Mouse (Mus musculus): ENCODE measurements around the gene Cdpf1. TPM values are rescaled to one million over a fixed set of nuclear protein-coding genes. Genes with fewer than 3 reads are reported as not detected.

Gene Cdpf1
- 10 to 100 TPM; 34.0 to 43.9 TPM for total RNA-seq (2021)
- long read RNA-seq, experiment 1, transcript Cdpf1-201 (5 exons, 997 nt) = major isoform, 20 of 47 reads
- long read RNA-seq, experiment 1, transcript Cdpf1-204 (5 exons, 761 nt) = minor isoform, 6 of 47 reads
- long read RNA-seq, experiment 1, transcript Cdpf1-205 (4 exons, 566 nt) = minor isoform, 5 of 47 reads
- long read RNA-seq, experiment 1, partial matches to known transcripts = 3 of 47 reads
- long read RNA-seq, experiment 1, other reads (novel, unspliced or antisense) = 8 of 47 reads
- long read RNA-seq, experiment 2, transcript Cdpf1-201 (5 exons, 997 nt) = major isoform, 14 of 26 reads
- long read RNA-seq, experiment 2, partial matches to known transcripts = 1 of 26 reads
- long read RNA-seq, experiment 2, other reads (novel, unspliced or antisense) = 3 of 26 reads

DNA sequence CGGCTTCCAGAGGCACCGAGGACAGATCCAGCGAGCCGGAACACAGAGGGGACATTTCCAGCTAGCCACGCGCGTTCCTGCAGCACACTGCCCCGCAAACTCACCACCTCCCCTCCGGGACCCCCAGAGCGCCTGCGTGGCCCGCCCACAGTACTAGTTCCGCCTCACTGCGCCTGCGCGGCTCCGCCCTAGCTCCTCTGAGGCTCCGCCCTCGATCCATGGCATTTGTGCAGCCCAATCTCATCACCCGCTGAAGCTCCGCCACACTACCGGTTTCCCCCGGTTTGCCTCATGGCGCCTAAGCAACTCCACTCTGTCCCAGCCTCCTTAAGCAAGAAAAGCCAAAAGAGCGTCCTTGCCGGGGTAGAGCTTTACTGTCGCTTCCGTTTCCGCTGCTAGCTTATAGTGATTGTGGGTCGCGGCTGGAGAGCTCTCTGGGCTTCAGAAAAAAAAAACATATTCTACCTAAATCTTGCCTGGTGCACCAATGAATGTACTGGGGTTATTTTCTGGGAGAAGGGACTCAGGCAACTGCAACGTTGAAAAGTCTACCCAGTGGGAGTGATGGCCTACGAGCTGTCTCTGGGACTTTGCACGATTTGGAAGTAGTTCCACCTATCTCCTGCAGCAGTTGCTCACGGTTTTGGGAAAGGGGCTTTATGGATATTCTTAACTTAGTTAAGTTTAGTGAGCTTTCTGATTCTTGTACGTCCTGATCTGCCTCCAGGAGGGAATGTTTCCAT, at the start of gene Cdpf1:
Gene Cdpf1 (minus strand): TSS at position 163 of the 743 bp plus-strand sequence.
- DNase-seq = peak; percentile 97

DNA sequence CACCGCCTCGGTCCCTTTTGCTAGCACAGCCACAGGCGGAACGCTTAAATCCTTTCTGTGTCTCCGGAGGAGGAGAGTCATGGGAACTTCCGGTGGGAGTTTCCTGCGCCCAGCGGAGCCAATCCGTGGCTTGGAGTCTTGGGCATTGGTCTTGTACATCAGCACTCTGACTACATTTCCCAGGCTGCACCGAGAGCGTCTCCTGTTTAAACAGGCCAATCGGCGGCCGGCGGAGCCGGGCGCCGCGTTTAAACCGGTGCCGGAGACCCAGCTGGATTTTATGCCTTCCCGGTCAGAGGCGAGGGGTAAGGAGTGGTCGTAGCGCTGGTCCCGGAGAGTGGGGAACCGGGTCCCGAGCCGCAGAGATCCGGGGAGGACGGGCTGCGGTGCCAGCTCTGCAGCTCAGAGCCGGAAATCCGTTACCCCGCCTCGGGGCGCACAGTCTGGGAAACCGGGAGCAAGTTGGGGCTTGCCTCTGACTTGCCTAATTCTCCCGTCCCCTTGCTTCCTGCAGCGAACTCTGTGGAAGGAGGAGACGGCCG, 48.1 kb upstream of the Cdpf1 start, which contains the start of gene Gtse1:
Gene Gtse1 (plus strand): TSS at position 256 of the 542 bp plus-strand sequence.
- DNase-seq = peak; percentile 92

DNA sequence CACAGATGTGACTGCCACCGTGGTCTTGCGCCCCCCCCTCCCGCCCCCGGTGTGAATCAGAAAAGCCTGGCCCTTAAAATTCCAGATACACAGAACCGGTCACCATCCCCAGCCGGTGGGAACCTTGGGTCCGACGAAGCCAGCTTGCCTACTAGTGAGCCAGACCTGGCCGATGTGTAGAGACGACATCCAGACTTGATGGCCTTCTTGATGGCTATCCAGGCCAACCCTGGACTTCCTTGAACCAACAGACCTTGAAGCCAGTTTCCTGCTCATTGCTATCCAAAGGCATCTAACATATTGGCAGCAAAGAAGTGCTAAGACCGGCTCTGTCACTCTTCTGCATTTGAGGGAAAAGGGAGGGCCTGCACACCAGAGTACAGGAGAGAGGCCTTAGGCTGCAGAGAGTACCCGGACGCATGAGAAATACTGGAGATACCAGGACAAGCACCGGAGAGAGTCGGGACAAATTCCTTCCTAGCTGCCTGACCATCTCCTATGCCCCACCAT, 47.5 kb upstream of the Cdpf1 start:
- DNase-seq = no peak

DNA sequence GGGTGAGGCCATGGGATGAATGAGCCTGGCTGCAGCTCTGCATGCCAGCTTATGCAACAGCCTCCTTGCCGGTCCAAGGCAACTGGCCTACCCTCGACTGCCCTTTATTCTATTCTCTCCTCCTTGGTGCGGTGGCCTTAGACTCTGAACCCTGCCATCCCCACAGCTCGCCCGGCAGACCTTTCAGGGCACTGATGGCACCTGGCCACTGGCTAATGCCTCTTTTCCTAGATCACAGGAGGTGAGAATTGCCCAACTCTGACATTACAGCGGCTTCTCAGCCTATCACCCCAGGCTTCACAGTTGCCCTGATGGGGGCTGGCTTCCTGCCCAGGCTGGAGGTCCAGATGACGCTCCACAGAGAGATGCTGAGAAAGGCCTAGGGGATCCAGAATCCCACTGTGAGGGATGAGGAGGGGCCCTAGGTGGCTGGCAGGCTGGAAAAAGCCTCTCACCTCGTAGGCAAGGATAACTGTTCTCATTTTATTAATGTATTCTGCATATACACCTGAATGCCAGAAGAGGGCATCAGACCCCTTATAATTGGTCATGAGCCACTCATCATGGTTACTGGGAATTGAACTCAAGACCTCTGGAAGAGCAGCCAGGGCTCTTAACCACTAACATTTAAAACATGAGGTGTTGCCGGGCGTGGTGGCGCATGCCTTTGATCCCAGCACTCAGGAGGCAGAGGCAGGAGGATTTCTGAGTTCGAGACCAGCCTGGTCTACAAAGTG, 40.3 kb upstream of the Cdpf1 start:
- no peak for DNase-seq

DNA sequence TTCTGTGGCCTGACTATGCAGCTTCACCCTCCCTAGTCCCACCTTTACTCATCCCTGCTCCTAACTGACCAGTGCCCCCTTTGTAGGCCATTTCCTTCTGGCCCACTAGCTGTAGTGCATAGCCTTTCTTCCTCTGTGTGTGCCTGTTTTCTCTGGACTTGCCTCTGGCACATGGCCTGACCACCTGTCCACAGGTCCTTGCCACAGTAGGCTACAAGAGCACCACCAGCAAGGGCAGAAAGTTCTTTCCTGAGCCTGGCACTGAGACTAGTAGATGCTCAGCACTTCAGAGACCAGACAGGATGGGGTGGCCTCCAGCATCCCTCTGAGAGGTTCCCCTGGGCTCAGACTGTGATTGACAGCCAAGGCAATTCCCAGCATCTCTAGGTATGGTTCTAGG, 33.6 kb upstream of the Cdpf1 start:
- DNase-seq = no peak

DNA sequence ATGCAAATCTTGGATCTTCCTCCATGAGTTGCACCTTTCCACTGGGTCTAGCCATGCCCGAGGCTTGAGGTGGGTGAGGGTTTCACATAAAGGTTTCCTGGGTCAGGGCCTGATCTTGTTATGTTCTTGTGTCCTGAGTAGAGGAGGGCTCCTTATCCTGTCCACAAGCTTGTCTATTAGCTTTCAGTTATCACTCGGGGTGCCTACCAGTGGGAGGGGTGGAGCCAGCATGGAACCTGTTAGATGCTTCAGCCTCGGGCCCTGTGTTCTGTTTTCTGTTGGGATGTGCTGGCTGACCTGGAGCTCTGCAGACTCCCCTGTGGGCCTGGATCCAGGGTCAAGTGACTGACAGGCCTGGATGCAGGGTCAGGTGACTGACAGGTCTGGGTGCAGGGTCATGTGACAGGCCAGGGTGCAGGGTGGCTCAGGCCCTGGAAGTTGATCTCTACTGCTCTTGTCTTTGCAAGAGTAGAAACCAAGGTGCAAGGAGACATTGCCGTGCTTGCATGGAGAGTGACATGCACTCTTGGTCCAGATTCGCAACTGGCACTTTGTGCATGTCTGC, 30.4 kb upstream of the Cdpf1 start:
- no peak for DNase-seq

DNA sequence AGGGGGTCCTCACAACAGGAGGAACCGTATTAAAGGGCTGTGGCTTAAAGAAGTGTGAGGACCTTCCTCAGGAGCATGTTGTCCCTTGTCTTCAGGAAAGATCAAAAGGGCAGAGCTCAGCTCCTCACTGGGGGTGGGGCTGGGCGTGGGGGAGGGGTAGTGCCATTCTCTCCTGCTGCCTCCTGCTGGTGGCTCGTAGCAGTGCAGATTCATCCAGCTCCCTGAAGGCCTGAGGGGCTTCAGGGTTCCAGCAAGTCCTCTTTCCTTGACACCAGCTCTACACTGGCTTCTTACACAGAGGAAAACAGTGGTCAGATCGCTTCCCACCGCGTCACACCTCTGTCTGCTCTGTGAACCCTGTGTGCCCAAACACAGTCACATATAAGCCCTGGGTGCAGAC, 29.5 kb upstream of the Cdpf1 start:
- DNase-seq = no peak

DNA sequence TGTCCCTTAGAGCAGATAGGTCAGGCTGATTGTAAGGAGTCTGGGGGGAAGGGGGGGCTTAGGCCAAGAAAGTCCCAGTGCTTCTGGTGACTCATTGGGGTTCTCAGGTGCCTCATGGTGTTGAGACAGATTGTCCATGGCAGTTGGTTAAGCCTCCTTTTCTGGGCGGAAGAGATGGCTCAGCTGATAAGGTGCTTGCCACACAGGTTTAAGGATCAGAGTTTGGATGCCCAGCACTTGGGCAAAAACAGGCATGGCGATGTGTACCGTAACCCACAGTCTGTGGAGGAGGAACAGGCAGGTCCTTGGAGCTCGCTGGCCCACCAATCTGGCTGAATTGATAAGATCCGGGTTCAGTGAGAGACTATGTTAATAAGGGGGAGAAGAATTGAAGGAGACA, 25.4 kb upstream of the Cdpf1 start:
- no peak for DNase-seq

DNA sequence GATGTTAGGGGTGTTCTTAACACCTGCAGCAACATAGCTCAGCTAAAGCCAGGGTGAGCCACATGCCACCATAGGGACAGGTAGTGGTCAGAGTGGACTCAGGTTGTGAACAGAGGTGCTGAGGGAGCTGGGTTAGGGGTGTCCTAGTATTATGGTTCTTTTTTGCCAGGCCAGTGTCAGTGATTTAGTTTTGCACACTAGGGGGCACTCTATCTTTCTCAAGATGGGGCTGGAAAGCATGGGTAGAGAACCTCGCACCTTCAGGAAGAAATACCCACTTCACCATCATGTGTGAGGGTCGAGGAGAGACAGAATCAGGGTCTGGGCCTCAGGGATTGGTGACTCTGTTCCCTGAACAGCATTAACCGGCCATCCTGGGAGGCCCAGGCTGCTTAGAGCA, 23.8 kb upstream of the Cdpf1 start:
- no peak for DNase-seq

DNA sequence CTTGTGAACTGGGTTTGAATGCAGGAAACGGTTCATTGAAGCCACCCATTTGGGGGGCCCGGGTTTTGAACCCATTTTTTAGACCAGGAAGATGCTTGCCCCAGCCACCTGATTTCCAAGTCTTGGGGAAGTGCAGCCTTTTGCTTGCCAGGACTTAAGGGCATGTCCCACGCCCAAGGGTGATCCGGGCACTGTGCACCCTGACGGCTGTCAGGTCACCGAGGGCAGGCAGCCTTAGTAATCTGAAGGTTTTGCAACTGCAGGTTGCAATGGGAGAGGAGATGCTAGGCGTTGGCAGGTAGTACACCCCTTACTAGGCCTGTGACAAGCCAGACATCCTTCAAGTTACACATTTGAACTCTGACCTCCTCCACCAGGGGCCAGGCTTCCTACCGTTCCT, 21.1 kb upstream of the Cdpf1 start:
- no peak for DNase-seq

DNA sequence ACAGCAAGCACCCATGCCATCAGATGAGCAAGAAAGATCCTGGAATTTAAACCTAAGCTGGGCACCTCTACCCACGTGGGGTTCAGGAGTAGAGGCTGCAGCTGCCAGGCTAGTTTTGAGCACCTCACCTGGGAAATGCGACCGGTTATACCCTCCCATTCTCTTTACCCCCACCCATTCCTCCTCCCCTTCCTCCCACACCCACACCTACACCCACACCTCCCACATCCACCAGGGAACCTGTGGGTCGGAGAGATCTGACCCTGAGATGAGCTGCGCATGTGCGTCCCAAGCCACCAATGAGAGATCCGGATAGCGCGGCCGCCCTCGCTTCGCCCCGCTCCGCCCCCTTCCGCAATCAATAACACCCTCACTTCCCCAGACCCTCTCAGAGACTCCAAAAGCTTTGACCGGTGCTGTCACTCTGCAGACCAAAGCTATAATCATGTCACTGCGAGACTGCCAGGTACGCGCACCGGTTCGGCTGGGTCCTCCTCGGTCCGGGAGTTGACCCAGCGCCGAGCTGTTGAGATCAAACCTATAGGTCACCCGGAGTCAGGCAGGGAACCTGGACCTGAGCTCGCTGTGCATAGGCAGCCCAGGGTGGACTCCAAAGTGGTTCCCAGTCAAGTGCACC, 20.6 kb upstream of the Cdpf1 start, which contains the start of gene Ttc38:
Gene Ttc38 (plus strand): TSS at position 353 of the 637 bp plus-strand sequence.
- peak; percentile 79 for DNase-seq

DNA sequence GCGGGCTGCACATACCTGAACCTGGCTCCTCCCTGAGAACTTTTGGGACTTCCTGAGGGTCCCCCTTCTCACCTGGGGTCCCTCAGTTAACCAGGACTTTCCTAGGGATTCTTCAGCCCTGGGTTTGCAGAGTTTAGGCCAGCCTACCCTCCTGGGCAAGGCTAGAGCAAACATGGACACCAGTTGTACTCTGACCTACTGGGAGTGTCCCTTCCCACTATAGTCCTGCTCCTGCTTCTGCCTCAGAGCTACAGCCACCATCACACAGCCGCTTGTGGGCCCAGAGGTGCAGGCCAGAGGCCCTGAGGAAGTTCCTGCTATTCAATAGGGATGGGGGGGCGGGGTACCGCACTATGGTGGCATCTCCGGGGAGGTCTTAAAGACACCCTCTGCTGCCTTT, 18.0 kb upstream of the Cdpf1 start:
- DNase-seq = no peak

DNA sequence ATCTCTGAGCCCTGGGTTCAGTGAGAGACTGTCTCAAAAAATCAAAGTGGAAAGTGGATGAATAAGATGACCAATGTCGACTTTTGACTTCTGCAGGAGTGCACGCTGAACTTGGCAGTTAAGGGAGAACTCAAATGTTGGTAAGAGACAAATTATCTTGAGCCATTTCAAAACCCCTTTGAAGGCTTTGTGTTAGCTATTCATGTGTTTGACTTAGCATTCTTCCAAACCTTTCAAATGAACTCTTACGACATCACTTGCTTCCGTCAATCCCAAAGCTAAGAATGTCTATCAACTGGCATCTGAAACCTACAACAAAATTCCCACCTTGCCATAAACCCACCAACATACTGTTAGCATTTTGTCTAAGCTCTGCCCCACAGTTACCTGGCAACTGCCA, 16.6 kb upstream of the Cdpf1 start:
- DNase-seq = no peak

DNA sequence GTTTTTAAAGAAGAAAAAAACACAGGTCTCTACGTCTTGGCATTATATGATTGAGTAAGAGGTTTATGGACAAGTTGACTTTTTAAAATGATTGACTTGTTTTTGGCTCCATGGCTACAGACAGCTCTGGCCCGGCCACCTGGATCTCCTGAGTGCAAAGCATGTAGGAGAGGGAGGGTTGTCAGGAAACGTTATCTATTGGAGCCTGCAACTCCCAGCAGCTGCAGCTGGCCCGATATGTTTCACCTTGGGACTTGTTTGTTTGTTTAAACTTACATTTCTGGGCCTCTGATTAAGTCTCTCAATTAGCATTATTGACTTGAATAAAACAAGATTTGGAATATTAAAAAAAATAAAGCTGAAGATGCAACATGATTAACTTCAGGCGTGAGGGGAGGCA, 15.2 kb upstream of the Cdpf1 start:
- no peak for DNase-seq

DNA sequence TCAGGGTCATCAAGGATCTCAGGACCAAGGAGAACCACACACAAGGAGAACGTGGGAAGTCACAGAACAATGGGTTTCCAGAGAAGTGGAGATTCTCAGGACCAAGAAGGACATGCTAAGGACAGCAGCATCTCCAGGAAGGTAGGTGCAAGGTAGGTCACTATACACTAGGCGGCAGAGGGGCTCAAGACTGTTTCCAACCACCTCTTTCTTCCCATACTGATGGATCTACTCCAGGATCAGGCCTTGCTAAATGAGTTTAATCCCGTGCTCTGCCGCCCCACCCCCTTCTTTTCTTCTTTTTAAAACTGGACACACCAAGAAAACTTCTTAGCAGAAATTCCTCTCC, 10.5 kb upstream of the Cdpf1 start:
- no peak for DNase-seq

DNA sequence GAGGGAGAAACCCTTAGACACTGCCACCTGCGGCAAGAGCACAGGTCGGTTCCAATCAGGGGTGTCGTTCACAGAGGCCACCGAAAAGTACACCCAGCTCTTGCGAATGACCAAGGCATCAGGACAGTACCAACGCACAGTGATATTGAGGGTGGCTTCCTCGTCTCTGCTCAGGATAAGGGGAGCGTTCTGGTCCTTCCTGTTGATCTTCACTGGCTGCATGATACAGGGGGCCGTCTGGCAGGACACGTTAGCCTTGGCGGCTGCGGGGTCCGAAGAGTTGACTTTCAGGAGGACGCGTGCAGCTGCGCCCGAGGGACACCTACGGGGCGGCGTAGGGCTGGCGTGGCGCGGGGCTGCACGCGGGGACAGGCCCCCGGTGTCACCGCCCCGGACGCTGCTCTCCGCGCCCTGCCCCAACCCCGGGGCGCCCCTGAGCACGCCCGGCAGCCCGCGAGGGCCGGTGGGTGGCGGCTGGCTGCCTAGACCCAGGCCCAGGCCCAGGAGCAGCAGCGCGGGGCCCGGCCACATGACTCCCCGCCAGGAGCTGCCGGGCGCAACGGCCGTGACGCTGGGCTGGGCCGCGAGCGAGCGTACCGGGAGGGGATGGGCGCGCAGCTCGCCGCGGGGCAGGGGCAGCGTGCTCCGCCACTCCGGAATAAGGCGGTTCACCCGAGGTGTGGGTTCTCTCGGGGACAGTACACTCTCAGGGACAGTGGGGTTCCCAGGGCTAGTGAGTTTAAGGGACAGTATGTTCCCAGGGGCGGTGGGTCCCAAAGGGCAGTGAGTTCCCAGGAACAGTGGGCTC, 9.9 kb upstream of the Cdpf1 start, which contains the start of gene Pkdrej:
Gene Pkdrej (minus strand): TSS at position 532 of the 808 bp plus-strand sequence.
- peak; percentile 42 for DNase-seq

DNA sequence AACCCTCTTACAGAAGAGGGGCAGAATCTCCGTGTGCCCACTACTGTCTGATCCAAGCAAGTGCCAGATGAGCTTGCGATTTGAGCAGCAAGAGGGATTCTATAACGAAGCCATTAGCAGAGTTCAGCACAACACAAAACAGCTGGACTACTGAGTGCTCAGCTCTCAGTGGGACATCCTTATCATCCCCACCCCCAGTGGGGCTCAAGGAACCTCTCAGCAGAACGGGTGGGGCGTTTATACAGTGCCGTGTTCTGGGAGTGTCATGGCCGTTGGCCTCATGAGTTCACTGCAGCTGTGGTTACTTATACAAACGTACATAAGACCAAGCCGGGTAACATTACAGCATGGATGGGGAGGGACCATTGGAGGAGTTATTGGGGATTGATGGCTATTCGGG, 1.9 kb upstream of the Cdpf1 start:
- no peak for DNase-seq

DNA sequence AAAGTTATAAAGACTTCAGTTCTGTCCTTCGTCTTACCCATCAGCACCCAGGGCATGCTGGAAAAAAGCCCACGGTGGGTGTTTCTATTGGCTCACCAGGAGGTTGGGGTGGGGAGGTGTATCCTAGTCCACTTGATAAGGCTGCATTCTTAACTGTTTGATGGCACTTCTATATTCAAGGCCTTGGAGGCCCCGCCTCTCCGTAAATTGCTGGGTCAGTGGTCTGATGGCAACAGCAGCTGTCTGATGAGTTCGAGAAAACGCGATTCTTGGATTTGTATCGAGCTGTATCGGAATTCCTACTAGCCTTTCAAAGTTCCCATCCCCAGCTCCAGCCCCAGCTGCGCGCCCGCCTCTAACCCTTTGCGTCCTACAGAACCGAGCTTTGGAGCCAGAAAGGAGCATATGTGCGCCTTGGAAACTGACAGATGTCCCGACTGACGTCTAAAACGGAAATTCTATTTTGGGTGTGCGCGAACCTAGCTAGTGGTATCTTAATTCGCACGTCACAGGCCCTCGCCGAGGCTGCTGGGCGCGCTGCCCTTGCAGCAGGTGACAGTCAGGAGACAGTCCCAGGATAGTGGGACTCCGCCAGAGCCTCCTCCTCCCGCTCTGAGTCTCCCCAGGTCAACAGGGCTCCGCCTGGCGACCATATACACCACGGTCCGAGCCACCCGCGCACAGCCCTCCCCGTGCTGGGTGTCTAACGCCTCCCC, 533 bp downstream of the Cdpf1 start:
- peak; percentile 82 for DNase-seq

DNA sequence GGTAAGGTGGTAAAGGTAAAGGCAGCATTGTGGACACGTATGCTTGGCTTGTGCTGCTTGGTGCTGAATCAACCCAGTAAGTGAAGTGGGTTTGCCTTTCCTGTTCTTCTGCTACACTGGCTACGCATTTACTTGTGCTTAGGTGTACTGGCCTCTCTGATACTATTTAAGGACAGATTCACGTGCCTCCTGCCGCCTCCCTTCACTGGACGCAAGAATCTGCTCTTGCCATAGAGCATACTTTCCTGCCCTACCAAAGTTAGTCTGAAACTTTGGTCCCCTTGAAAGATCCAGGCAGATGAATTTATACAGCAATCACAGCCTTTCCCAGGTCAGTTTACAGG, 1.1 kb downstream of the Cdpf1 start:
- no peak for DNase-seq

DNA sequence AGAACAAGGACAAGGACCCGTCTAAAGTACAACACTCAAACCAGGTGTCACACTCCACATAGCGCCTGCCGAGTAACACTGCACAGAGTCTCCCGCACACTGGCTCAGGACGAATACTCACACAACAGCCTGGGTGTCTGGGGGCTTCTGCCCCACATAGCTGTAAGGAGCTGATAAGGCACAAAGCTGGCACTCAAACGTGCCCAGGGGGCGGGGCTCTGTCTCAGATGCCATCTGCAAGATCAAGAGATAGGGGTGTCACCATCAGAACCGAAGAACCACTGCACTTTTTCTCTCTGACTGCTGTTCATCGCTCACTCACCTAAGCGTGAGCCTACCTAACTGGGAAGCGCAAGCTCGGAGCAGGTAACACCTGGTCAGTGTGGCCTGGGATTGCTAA, 2.4 kb downstream of the Cdpf1 start:
- no peak for DNase-seq

Measured in gastrocnemius, postnatal 25 days (tissue).